Mouse (Mus musculus): ENCODE measurements at regions not wholly inside any gene's neighbourhood (a gene's known extent, or its start where the extent isn't known, plus 50 kb on each side); places are given as distances from the start of the nearest gene placed in this dataset.

GRCm38 (mm10) chr16:5368897-5369558 is 113.2 kb upstream of the Eef2kmt start:
- TF ChIP-seq CHD2 (IDR thresholded peaks at IDR 0.05; ENCODE audit: low read depth, low read length): no peak
- no peak for TF ChIP-seq ZC3H11A (IDR thresholded peaks at IDR 0.05; ENCODE audit: borderline replicate concordance, low read depth, low read length)

Data from ES-E14 (cell line).